Mouse (Mus musculus): ENCODE results near the gene Pcp4.

DNA sequence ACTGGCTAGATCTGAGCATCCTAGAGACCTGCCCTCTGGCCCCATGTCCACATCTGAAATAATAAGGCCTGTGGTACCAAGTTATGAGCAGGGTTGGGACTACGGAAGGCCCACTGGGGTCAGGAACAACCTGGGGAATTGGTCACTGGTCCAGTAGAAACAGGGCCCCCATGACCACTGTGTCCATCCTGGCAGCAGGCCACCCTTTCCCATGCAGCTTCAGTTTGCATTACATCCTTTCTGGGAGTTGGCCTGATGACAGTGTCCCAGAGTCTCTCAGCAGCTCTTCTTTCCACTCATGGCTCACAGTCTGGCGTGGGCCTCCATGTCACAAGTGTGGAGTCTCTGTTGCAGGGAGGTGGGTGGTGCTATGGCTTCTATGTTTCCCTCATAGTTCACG is 25.6 kb upstream of the Pcp4 start:
- no peak for TF ChIP-seq CTCF (IDR thresholded peaks at IDR 0.05; ENCODE audit: control insufficient read depth, insufficient read depth, low read length)
- no peak for TF ChIP-seq POLR2A (IDR thresholded peaks at IDR 0.05; ENCODE audit: borderline replicate concordance, control insufficient read depth, low read depth, low read length)
